18 mouse cellular contexts compared by ENCODE assay signal in the genomic region with DNA sequence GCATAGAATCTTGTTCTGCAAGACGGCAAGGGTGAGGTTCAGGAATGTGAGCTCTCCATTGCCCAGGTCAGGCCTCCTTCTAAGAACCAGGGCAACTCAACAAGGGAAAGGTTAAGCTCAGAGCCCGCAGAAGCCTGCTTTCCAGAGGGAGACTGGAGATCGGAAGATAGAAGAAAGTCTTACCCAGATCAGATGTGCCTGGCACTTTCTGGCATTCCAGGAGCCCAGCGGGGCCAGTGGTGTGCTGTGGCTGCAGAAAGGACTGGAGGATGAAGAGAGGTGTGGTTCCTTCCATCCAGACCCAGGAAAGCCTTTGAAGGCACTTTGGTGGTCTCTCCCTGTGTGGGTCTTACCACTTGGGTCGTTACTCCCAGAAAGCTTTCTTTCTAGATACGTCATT.
"Had no signal": no experiment of that assay in that cellular context is flagged by ENCODE, and none has a peak within 500 bp of the region (broad histone marks: within the 10 kb centered on the region; RNA-seq: fewer than 3 reads in every experiment).

No protein-coding gene starts in this region.

- H3K36me3 ChIP-seq: midbrain, embryonic 10.5 days; midbrain, embryonic 12.5 days; neural tube, embryonic 13.5 days; neural tube, embryonic 15.5 days had no signal

- H3K9ac ChIP-seq: lung, embryonic 14.5 days; midbrain, embryonic 12.5 days; neural tube, embryonic 13.5 days; neural tube, embryonic 15.5 days had no signal

- DNase-seq: lung, adult 18-20 months; lung, embryonic 14.5 days; lung, postnatal 10 days; midbrain, embryonic 14.5 days; retina, postnatal 1 day; right cerebral cortex, adult 18-20 months; right cerebral cortex, postnatal 25 days; right cerebral cortex, postnatal 4 days; spleen, adult 18-20 months; thymus, adult 18-20 months; thymus, postnatal 14 days; thymus, postnatal 36 days had no signal

- H3K27me3 ChIP-seq: midbrain, embryonic 12.5 days; neural tube, embryonic 13.5 days; neural tube, embryonic 15.5 days had no signal

- H3K9me3 ChIP-seq: midbrain, embryonic 10.5 days; midbrain, embryonic 12.5 days; neural tube, embryonic 13.5 days; neural tube, embryonic 15.5 days had no signal

- H3K4me1 ChIP-seq: midbrain, embryonic 12.5 days; neural tube, embryonic 13.5 days had no signal

- H3K4me3 ChIP-seq: midbrain, embryonic 10.5 days; midbrain, embryonic 12.5 days; myocyte; neural tube, embryonic 13.5 days; neural tube, embryonic 15.5 days had no signal

- H3K4me2 ChIP-seq: lung, embryonic 14.5 days; midbrain, embryonic 12.5 days; neural tube, embryonic 13.5 days; neural tube, embryonic 15.5 days had no signal

- H3K27ac ChIP-seq: midbrain, embryonic 10.5 days; midbrain, embryonic 12.5 days; neural tube, embryonic 13.5 days; neural tube, embryonic 15.5 days had no signal

- ATAC-seq: midbrain, embryonic 16.5 days had no signal
